Mouse (Mus musculus): ENCODE results near the gene Chd8. TPM values are rescaled to one million over a fixed set of nuclear protein-coding genes. Genes with fewer than 3 reads are reported as not detected.
A peak's percentile ranks its signal among the peaks of the same experiment; 100 is the strongest.

Gene Chd8
- total RNA-seq, 1 experiment from 2014 or later = 109 TPM

DNA sequence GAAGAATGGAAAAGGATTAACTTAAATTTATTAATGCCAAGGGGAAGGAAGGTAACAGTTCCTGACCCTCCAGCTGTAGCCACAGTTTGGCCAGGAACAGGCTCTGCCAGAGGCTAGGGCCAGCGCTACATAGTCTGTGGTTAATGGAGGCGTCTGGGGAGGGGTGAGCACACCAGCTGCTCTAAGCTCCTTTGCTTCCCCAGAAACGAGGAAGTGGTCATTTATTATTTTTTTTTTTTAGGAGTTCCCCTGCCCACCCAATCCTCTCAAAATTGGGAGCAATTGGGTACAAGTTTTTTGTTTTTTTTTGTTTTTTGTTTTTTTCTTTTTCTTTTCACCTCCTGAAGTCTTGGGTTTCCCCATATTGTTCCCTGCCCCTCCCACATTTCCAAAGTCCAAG lies 59.4 kb downstream of the Chd8 start:
- no peak for DNase-seq

DNA sequence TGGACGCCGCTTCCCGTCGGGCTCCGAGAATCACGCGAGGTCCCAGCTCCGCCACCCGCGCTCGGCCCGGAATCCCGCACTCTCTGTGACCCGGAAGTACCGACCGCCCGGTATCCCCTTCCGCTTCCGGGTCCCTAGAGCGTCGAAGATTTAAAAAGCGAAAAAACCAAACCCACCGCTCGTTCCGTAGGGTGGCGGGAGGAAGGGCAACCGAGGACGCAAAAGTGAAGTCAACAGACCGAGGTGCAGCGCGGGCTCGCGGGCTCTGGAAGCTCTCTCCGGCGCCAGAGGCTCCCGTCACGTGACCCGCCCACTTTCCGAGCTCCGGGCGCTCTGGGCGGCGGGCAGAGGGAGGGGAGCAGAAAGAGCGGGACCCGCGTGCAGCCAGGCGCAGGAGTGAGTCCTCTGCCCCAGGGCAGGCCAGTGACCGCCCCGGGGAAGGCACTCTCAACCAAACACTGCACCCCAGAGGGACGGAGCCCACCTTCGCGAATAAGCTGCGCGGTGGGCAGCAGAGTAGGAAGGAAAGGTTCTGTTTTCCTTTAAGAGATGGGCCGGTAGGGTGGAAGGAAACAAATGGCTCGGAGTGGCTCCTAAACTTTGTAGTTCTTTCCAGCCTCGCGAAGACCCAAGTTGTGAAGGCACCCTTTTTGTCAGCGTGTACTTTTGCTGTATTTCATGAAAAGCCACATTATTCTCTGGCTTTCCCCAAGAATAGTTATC lies 60.3 kb downstream of the Chd8 start, which contains the start of gene Supt16:
Supt16 (minus strand) TSS at position 261 of the 723 bp plus-strand sequence.
- peak; percentile 81 for DNase-seq

- no peak for DNase-seq
Measured at GRCm38 (mm10) chr14:52196230-52197155, 61.1 kb downstream of the Chd8 start.

DNA sequence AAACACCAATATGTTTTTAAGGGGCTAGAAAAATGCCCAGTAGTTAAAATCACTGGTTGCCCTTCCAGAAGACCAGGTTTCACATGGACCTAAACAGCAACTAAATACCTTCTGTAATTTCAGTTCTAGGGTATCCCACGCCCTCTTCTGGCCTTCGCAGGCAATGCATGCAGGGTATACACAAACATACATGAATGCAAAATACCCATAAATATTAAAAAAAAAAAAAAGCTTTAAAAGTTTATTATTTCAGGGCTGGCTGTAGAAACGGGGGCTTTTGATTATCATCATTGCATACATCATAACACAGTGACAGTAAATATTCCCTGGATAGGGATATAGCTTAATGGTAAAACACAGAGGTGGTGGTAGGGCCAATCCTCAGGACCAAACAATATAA lies 61.9 kb downstream of the Chd8 start:
- peak; percentile 40 for DNase-seq

DNA sequence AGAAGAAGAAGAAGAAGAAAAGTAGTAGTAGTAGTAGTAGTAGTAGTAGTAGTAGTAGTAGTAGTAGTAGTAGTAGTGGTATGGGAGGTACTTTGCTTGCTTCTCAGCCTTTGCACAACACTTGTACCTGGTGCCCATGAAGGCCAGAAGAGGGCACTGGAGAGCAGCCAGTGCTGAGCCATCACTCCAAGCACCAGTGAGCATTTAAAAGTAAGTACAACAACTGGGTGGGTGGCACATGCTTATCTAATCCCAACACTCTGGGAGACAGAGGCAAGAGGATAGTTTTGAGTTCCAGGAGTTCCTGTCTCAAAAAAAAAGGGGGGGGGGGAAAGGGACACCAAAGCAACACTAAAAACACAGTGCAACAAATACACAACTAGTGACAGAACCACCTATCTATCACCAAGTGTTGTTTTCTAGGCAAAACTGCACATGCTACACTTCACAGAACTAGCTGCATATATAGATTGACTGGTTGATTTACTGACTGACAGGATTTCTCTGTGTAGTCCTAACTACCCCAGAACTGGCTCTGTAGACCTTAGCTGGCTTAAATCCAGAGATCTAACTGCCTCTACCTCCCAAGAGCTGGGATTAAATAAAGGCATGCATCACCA lies 66.7 kb downstream of the Chd8 start:
- DNase-seq = peak; percentile 51

GRCm38 (mm10) chr14:52189519-52189918 lies 68.1 kb downstream of the Chd8 start:
- no peak for DNase-seq

DNA sequence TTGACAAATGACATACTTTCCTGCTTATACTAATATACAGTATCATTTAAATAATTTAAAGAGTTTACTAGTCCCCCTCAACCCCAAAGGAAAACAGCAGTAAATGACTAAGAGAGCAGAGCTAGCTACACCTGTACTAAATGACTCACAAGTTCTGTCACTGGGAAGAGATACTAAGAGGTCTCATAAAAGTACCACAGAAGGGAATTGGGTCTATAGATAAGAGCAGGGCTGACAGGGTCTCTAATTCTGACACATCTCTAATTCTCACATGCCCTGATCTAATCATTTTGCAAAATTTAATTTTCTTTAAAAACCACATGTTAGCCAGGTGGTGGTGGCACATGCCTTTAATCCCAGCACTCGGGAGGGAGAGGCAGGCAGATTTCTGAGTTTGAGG lies 68.8 kb downstream of the Chd8 start:
- DNase-seq = no peak

DNA sequence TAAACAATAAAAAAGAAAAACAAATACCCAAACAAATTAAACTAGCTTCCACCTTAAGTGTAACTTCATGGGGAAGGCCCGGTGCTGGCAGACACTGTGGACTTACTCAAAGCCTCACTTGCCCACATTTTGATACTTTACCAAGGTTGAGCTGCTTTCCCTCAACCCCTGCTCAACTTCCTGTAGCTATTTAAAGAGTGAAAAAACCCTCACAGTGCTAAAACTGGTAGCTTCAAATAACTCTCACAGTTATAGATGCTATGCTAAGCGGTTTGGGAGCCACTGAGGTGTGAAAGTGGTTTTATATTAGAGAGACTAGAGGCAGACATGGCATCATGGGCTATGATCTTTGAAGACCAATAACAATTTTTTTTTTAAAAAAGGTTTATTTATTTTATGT lies 91.0 kb downstream of the Chd8 start:
- no peak for DNase-seq

GRCm38 (mm10) chr14:52160911-52161310 lies 96.7 kb downstream of the Chd8 start:
- peak; percentile 33 for DNase-seq

- DNase-seq = no peak
Measured at GRCm38 (mm10) chr14:52155008-52155407, 102.6 kb downstream of the Chd8 start.

DNA sequence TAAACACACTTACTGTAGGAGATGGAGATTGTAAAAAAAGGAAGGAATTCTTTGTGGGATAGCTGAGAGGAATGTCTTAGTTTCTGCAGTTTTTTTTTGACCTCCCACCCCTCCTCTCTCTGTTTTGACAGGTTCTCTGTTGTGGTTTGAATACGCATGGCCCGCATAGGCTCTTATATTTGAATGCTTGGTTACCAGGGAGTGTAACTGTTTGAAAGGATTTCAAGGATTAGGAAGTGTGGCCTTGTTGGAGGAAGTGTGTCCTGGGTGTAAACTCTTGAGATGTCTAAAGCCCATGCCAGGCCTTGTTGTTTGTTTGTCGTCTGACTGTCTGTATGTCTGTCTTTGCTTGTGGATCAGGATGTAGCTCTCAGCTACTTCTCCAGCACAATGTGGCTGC lies 105.0 kb downstream of the Chd8 start:
- no peak for DNase-seq

DNA sequence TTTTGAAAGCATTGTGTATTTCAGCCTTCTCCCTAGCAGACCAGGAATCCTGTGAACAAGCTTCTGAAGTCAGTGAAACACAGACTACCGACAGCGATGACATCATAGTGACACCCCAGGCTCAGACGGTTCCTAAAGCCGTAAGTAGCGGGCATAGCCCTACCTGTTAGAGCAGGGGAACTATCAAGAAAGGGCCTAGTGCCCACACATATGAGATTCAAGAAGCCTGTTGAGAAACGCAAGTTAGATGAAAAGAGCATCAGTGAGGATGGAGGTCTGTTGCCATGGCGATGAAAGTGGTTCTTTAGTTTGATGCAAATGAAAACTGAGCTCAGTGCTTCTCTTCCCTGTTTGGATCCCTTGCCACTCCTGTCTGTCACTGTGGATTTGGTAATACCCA lies 105.4 kb downstream of the Chd8 start:
- DNase-seq = no peak

DNA sequence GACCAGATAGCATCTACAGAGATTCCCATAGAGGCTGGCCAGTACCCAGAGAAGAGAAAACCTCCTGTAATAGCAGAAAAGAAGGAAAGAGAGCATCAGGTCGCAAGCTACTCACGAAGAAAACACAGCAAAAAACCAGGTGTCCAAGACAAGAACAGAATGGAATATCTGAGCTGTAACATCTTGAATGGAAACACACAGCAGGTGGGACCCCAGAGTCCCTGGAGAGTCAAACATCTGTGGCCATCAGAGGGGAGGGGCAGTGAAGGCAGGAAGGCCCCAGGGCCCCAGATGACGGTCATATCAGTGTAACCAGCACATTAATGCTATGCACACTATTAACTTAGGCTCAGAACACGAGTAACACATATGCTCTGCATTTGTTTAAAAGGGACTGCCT lies 107.7 kb downstream of the Chd8 start:
- DNase-seq = no peak

Other genes with a start within 250 kb of the Chd8 start
- gene Tmem253, start 242.1 kb downstream of the Chd8 start, total RNA-seq (2021) = 0.97 and 1.8 TPM in 2 replicates
- 58.4 and 63.3 TPM in 2 replicates for gene Zfp219, start 237.0 kb downstream of the Chd8 start, total RNA-seq (2021)
- gene Olfr221, start 215.3 kb downstream of the Chd8 start, total RNA-seq (2021) = not detected in 2 replicates
- gene Hnrnpc, start 153.8 kb downstream of the Chd8 start, total RNA-seq (2021) = 235 and 281 TPM in 2 replicates
- 0.38 and 0.73 TPM in 2 replicates for gene Rpgrip1, start 147.1 kb downstream of the Chd8 start, total RNA-seq (2021)
- 60.0 and 61.3 TPM in 2 replicates for gene Supt16, start 60.4 kb downstream of the Chd8 start, total RNA-seq (2021)
- 39.7 and 51.3 TPM in 2 replicates for gene Tox4, start 21.4 kb upstream of the Chd8 start, total RNA-seq (2021)
- 35.7 and 37.8 TPM in 2 replicates for gene Rab2b, start 21.8 kb upstream of the Chd8 start, total RNA-seq (2021)
- 54.4 and 64.8 TPM in 2 replicates for gene Mettl3, start 47.3 kb upstream of the Chd8 start, total RNA-seq (2021)
- gene Sall2, start 71.0 kb upstream of the Chd8 start, total RNA-seq (2021) = 8.7 and 9.5 TPM in 2 replicates
- gene Olfr1513, start 98.6 kb upstream of the Chd8 start, total RNA-seq (2021) = not detected in 2 replicates
- gene Olfr1512, start 121.4 kb upstream of the Chd8 start, total RNA-seq (2021) = not detected in 2 replicates
- gene Olfr1511, start 139.6 kb upstream of the Chd8 start, total RNA-seq (2021) = not detected in 2 replicates
- not detected in 2 replicates for gene Olfr1510, start 156.6 kb upstream of the Chd8 start, total RNA-seq (2021)
- gene Olfr1509, start 185.2 kb upstream of the Chd8 start, total RNA-seq (2021) = not detected in 2 replicates
- not detected in 2 replicates for gene Olfr1508, start 209.7 kb upstream of the Chd8 start, total RNA-seq (2021)
- gene Olfr1507, start 238.0 kb upstream of the Chd8 start, total RNA-seq (2021) = not detected in 2 replicates

Data from adrenal gland, postnatal 25 days (tissue).